Mouse (Mus musculus) heart, embryonic 16.5 days (tissue): Measurements from ENCODE around the gene BC004004. TPM values are rescaled to one million over a fixed set of nuclear protein-coding genes. Genes with fewer than 3 reads are reported as not detected.
"Not testable (repeated sequence)": the region's sequence is repeated elsewhere in the genome, so short reads cannot be mapped to it uniquely, and the experiment has no call there.

Experiments
- ATAC-seq: fragments of 200-750 bp; cut with Nextera tagmentation; replicated peaks from 2 replicates; pipeline ENCODE4 v1.8.0; 2017; ENCODE audit warnings: moderate number of reproducible peaks; ENCODE audit not compliant: insufficient read depth, low FRiP score; ENCODE audit errors: extremely low read depth
- H3K27ac ChIP-seq: fragments of 300-500 bp; sonication (generic); 2 replicates; pipeline ENCODE4 v1.5.1; 2014; ENCODE audit warnings: mild to moderate bottlenecking, low read length, control low read depth, moderate library complexity
- H3K27me3 ChIP-seq: fragments of 300-500 bp; sonication (generic); 2 replicates; pipeline ENCODE4 v1.6.1; 2014; ENCODE audit warnings: low read length, mixed read lengths; ENCODE audit not compliant: control insufficient read depth, insufficient read depth
- H3K36me3 ChIP-seq: fragments of 300-500 bp; sonication (generic); 2 replicates; pipeline ENCODE4 v1.6.1; 2014; ENCODE audit not compliant: control insufficient read depth, insufficient read depth
- H3K4me1 ChIP-seq: fragments of 300-500 bp; sonication (generic); 2 replicates; pipeline ENCODE4 v1.6.1; 2014; ENCODE audit warnings: low read length, mixed read lengths; ENCODE audit not compliant: control insufficient read depth, insufficient read depth
- H3K4me2 ChIP-seq: fragments of 300-500 bp; sonication (generic); 2 replicates; pipeline ENCODE4 v1.6.1; 2014; ENCODE audit warnings: low read depth, mild to moderate bottlenecking, control low read depth, low read length
- H3K4me3 ChIP-seq: fragments of 300-500 bp; sonication (generic); 2 replicates; pipeline ENCODE4 v1.5.1; 2014; ENCODE audit warnings: mild to moderate bottlenecking, control low read depth, low read length
- H3K9ac ChIP-seq: fragments of 300-500 bp; sonication (generic); 2 replicates; pipeline ENCODE4 v1.6.1; 2014; ENCODE audit warnings: low read length, control low read depth
- H3K9me3 ChIP-seq: fragments of 300-500 bp; sonication (generic); replicated peaks from 2 replicates; pipeline ENCODE4 v1.6.1; 2016; ENCODE audit warnings: low read length; ENCODE audit not compliant: control insufficient read depth
- WGBS: fragments of 180-500 bp; shearing (Covaris S2); extraction: QIAGEN DNeasy Blood & Tissue Kit; methylation state at CpG from one replicate; pipeline ENCODE4 v1.1.7; 2014; 5-methylcytosine and 5-hydroxymethylcytosine counted together
- polyA plus RNA-seq: library from polyadenylated mRNA; unstranded; fragments of >200 nt; fragmentation: Nextera tagmentation; extraction: Ambion mirVana; gene quantifications from 2 replicates; pipeline ENCODE4 v1.2.1, GENCODE M21; 2015

Gene BC004004
- polyA plus RNA-seq, 1 experiment from 2014 or later, result 95.4 TPM

- ATAC-seq, result peak; percentile 77
- H3K36me3 ChIP-seq, result peaks cover 7% of the 10 kb centered on the region; the same call in 1 of the 2 replicates
- peak within 1 kb of the TSS; percentile 99 for H3K27ac ChIP-seq
- no peaks in the 10 kb centered on the region for H3K9me3 ChIP-seq
- 8% methylated on average over 38 of the region's 38 CpGs for WGBS
- no peaks in the 10 kb centered on the region for H3K27me3 ChIP-seq
- H3K9ac ChIP-seq, result peak within 1 kb of the TSS; percentile 86
- H3K4me1 ChIP-seq, result peaks cover 29% of the 10 kb centered on the region
- peak within 1 kb of the TSS; percentile 73 for H3K4me3 ChIP-seq
- peak within 1 kb of the TSS; percentile 73 for H3K4me2 ChIP-seq
Observed at GRCm38 (mm10) chr17:29263840-29264633, 4.6 kb upstream of the BC004004 start, which contains the start of gene Ppil1. TSS of gene Ppil1 (minus strand) at chr17:29264186.

- Histone ChIP-seq H3K4me3 (peak overlapping the region; percentile 73), H3K27ac (peak overlapping the region; percentile 99), H3K27me3 (no peaks in the 10 kb centered on the region), H3K4me2 (peak overlapping the region; percentile 73), H3K36me3 (peaks cover 7% of the 10 kb centered on the region; the same call in 1 of the 2 replicates), H3K9ac (peak overlapping the region; percentile 86), H3K9me3 (no peaks in the 10 kb centered on the region), H3K4me1 (peaks cover 27% of the 10 kb centered on the region)
- 76% methylated on average over 5 of the region's 5 CpGs for WGBS
- no peak for ATAC-seq
Observed at GRCm38 (mm10) chr17:29264760-29265159, 3.8 kb upstream of the BC004004 start.

- H3K9me3 ChIP-seq, H3K27me3 ChIP-seq, H3K4me3 ChIP-seq, H3K9ac ChIP-seq, ATAC-seq, H3K4me2 ChIP-seq, H3K27ac ChIP-seq, H3K36me3 ChIP-seq: not testable (repeated sequence)
- peaks cover 32% of the 10 kb centered on the region for H3K4me1 ChIP-seq
- 93% methylated on average over 2 of the region's 2 CpGs for WGBS
Observed at GRCm38 (mm10) chr17:29267040-29267439, 1.5 kb upstream of the BC004004 start.

- no peak; the same call in 1 of the 2 replicates for ATAC-seq
- no peaks in the 10 kb centered on the region for H3K9me3 ChIP-seq
- no peaks in the 10 kb centered on the region for H3K36me3 ChIP-seq
- H3K4me3 ChIP-seq, result peak overlapping the region; percentile 75
- WGBS, result 55% methylated on average over 6 of the region's 6 CpGs
- H3K27ac ChIP-seq, result peak overlapping the region; percentile 91
- H3K4me2 ChIP-seq, result peak overlapping the region; percentile 63
- H3K9ac ChIP-seq, result peak overlapping the region; percentile 90
- H3K27me3 ChIP-seq, result no peaks in the 10 kb centered on the region
- peaks cover 23% of the 10 kb centered on the region for H3K4me1 ChIP-seq
Observed at GRCm38 (mm10) chr17:29267931-29268681, 482 bp upstream of the BC004004 start.

- H3K36me3 ChIP-seq, result no peaks in the 10 kb centered on the region
- 15% methylated on average over 10 of the region's 10 CpGs for WGBS
- peaks cover 23% of the 10 kb centered on the region for H3K4me1 ChIP-seq
- ATAC-seq, result no peak
- H3K9ac ChIP-seq, result peak overlapping the region; percentile 90
- H3K4me3 ChIP-seq, result peak overlapping the region; percentile 75
- peak overlapping the region; percentile 63 for H3K4me2 ChIP-seq
- H3K9me3 ChIP-seq, result no peaks in the 10 kb centered on the region
- peak overlapping the region; percentile 91 for H3K27ac ChIP-seq
- no peaks in the 10 kb centered on the region for H3K27me3 ChIP-seq
Observed at GRCm38 (mm10) chr17:29269349-29269706, 740 bp downstream of the BC004004 start.

- H3K27me3 ChIP-seq, result no peaks in the 10 kb centered on the region
- H3K4me1 ChIP-seq, result peaks cover 19% of the 10 kb centered on the region
- H3K27ac ChIP-seq, result no peak overlapping the region
- H3K9ac ChIP-seq, result no peak overlapping the region
- H3K4me3 ChIP-seq, result no peak overlapping the region
- H3K36me3 ChIP-seq, result no peaks in the 10 kb centered on the region
- no peak for ATAC-seq
- H3K4me2 ChIP-seq, result peak overlapping the region; percentile 63; the same call in 1 of the 2 replicates
- 88% methylated on average over 9 of the region's 9 CpGs for WGBS
- H3K9me3 ChIP-seq, result no peaks in the 10 kb centered on the region
Observed at GRCm38 (mm10) chr17:29270148-29270698, 1.6 kb downstream of the BC004004 start.

GRCm38 (mm10) chr17:29273156-29273555, 4.6 kb downstream of the BC004004 start:
- no peaks in the 10 kb centered on the region for H3K27me3 ChIP-seq
- WGBS, result 81% methylated on average over 7 of the region's 7 CpGs

GRCm38 (mm10) chr17:29273889-29274288, 5.3 kb downstream of the BC004004 start:
- Histone ChIP-seq H3K4me3 (no peak overlapping the region), H3K9ac (no peak overlapping the region), H3K9me3 (no peaks in the 10 kb centered on the region), H3K4me2 (no peak overlapping the region), H3K4me1 (peaks cover 16% of the 10 kb centered on the region), H3K36me3 (no peaks in the 10 kb centered on the region), H3K27me3 (no peaks in the 10 kb centered on the region), H3K27ac (no peak overlapping the region)
- ATAC-seq, result no peak
- 63% methylated on average over 11 of the region's 11 CpGs for WGBS

More at GRCm38 (mm10) chr17:29273156-29273555, 4.6 kb downstream of the BC004004 start:
- H3K36me3 ChIP-seq, result no peaks in the 10 kb centered on the region
- no peaks in the 10 kb centered on the region for H3K9me3 ChIP-seq
- H3K27ac ChIP-seq, result no peak overlapping the region
- H3K4me2 ChIP-seq, result no peak overlapping the region
- no peak for ATAC-seq
- H3K4me1 ChIP-seq, result peaks cover 18% of the 10 kb centered on the region
- no peak overlapping the region for H3K9ac ChIP-seq
- no peak overlapping the region for H3K4me3 ChIP-seq
